Mouse (Mus musculus): Measurements from ENCODE around the gene Hal.

Hal gene

GRCm38 (mm10) chr10:93515927-93516326 is 27.4 kb downstream of the Hal start:
- in situ Hi-C loops (cut with MboI, MseI) = no loop called here

- in situ Hi-C loops (cut with MboI, MseI) = no loop called here
These were observed 29.2 kb downstream of the Hal start for GRCm38 (mm10) chr10:93517754-93518153.

GRCm38 (mm10) chr10:93518186-93518585 is 29.6 kb downstream of the Hal start:
- in situ Hi-C loops (cut with MboI, MseI) = no loop called here

- in situ Hi-C loops (cut with MboI, MseI) = no loop called here
These were observed 30.1 kb downstream of the Hal start for GRCm38 (mm10) chr10:93518620-93519019.

GRCm38 (mm10) chr10:93519159-93519558 is 30.6 kb downstream of the Hal start:
- in situ Hi-C loops (cut with MboI, MseI) = no loop called here

- in situ Hi-C loops (cut with MboI, MseI) = no loop called here
These were observed 31.2 kb downstream of the Hal start for GRCm38 (mm10) chr10:93519756-93520155.

- in situ Hi-C loops (cut with MboI, MseI) = no loop called here
These were observed 32.4 kb downstream of the Hal start for GRCm38 (mm10) chr10:93520994-93521393.

GRCm38 (mm10) chr10:93525329-93525728 is 36.8 kb downstream of the Hal start:
- in situ Hi-C loops (cut with MboI, MseI) = no loop called here

- in situ Hi-C loops (cut with MboI, MseI) = no loop called here
These were observed 49.7 kb downstream of the Hal start for GRCm38 (mm10) chr10:93538287-93538686.

- in situ Hi-C loops (cut with MboI, MseI) = no loop called here
These were observed 50.2 kb downstream of the Hal start for GRCm38 (mm10) chr10:93538818-93539217.

GRCm38 (mm10) chr10:93539775-93540430 is 51.3 kb downstream of the Hal start, which contains the start of gene Amdhd1:
Gene Amdhd1 (minus strand): TSS chr10:93540033.
- in situ Hi-C loops (cut with MboI, MseI) = loop anchor here (5.0 kb wide), 1 partner anchor 488 kb away; no protein-coding TSS in a partner anchor

GRCm38 (mm10) chr10:93540431-93541210 is 52.1 kb downstream of the Hal start, which contains the start of gene Ccdc38:
Gene Ccdc38 (plus strand): TSS chr10:93540632.
- in situ Hi-C loops (cut with MboI, MseI) = loop anchor here (5.0 kb wide), 1 partner anchor 488 kb away; no protein-coding TSS in a partner anchor

- in situ Hi-C loops (cut with MboI, MseI) = loop anchor here (5.0 kb wide), 1 partner anchor 489 kb away; no protein-coding TSS in a partner anchor
These were observed 53.0 kb downstream of the Hal start for GRCm38 (mm10) chr10:93541585-93541984.

GRCm38 (mm10) chr10:93542356-93542755 is 53.8 kb downstream of the Hal start:
- in situ Hi-C loops (cut with MboI, MseI) = loop anchor here (5.0 kb wide), 1 partner anchor 490 kb away; no protein-coding TSS in a partner anchor

- in situ Hi-C loops (cut with MboI, MseI) = loop anchor here (5.0 kb wide), 1 partner anchor 491 kb away; no protein-coding TSS in a partner anchor
These were observed 54.6 kb downstream of the Hal start for GRCm38 (mm10) chr10:93543176-93543575.

- in situ Hi-C loops (cut with MboI, MseI) = loop anchor here (5.0 kb wide), 1 partner anchor 492 kb away; no protein-coding TSS in a partner anchor
These were observed 55.6 kb downstream of the Hal start for GRCm38 (mm10) chr10:93544172-93544571.

- in situ Hi-C loops (cut with MboI, MseI) = no loop called here
These were observed 59.2 kb downstream of the Hal start for GRCm38 (mm10) chr10:93547741-93548270.

- in situ Hi-C loops (cut with MboI, MseI) = no loop called here
These were observed 60.4 kb downstream of the Hal start for GRCm38 (mm10) chr10:93548991-93549390.

- in situ Hi-C loops (cut with MboI, MseI) = loop anchor here (25.0 kb wide), 1 partner anchor 813 kb away; no protein-coding TSS in a partner anchor
These were observed 61.3 kb downstream of the Hal start for GRCm38 (mm10) chr10:93549821-93550220.

- in situ Hi-C loops (cut with MboI, MseI) = loop anchor here (25.0 kb wide), 1 partner anchor 815 kb away; no protein-coding TSS in a partner anchor
These were observed 64.0 kb downstream of the Hal start for GRCm38 (mm10) chr10:93552596-93552995.

GRCm38 (mm10) chr10:93557971-93558370 is 69.4 kb downstream of the Hal start:
- in situ Hi-C loops (cut with MboI, MseI) = loop anchor here (25.0 kb wide), 1 partner anchor 821 kb away; no protein-coding TSS in a partner anchor

- in situ Hi-C loops (cut with MboI, MseI) = loop anchor here (10.0 to 25.0 kb wide), 2 partner anchors 275 to 822 kb away; no protein-coding TSS in a partner anchor
These were observed 71.2 kb downstream of the Hal start for GRCm38 (mm10) chr10:93559786-93560185.

Data from T-helper 2 cell (primary cell).